Mouse (Mus musculus) liver, embryonic 15.5 days (tissue): ENCODE results near the gene Trabd. TPM values are rescaled to one million over a fixed set of nuclear protein-coding genes. Genes with fewer than 3 reads are reported as not detected.
A peak's percentile ranks its signal among the peaks of the same experiment; 100 is the strongest.

Source experiments
- ATAC-seq: fragments of 200-750 bp; cut with Nextera tagmentation; 2 replicates; pipeline ENCODE4 v1.8.0; 2017; ENCODE audit warnings: moderate number of reproducible peaks, mild to moderate bottlenecking, moderate library complexity; ENCODE audit not compliant: insufficient read depth
- H3K27ac ChIP-seq: fragments of 300-500 bp; sonication (generic); replicated peaks from 2 replicates; pipeline ENCODE4 v1.5.1; 2015; ENCODE audit warnings: mild to moderate bottlenecking, inconsistent platforms
- H3K27me3 ChIP-seq: fragments of 300-500 bp; sonication (generic); 2 replicates; pipeline ENCODE4 v1.6.1; 2015; ENCODE audit warnings: mild to moderate bottlenecking, inconsistent platforms
- H3K36me3 ChIP-seq: fragments of 300-500 bp; sonication (generic); replicated peaks from 2 replicates; pipeline ENCODE4 v1.6.1; 2015; ENCODE audit warnings: moderate library complexity, mild to moderate bottlenecking, inconsistent platforms
- H3K4me1 ChIP-seq: fragments of 300-500 bp; sonication (generic); replicated peaks from 2 replicates; pipeline ENCODE4 v1.6.1; 2015; ENCODE audit warnings: inconsistent platforms
- H3K4me2 ChIP-seq: fragments of 300-500 bp; sonication (generic); 2 replicates; pipeline ENCODE4 v1.6.1; 2015; ENCODE audit warnings: moderate library complexity, mild to moderate bottlenecking, inconsistent platforms
- H3K4me3 ChIP-seq: fragments of 300-500 bp; sonication (generic); replicated peaks from 2 replicates; pipeline ENCODE4 v1.5.1; 2015; ENCODE audit warnings: mild to moderate bottlenecking, inconsistent platforms
- H3K9ac ChIP-seq: fragments of 300-500 bp; sonication (generic); 2 replicates; pipeline ENCODE4 v1.6.1; 2015; ENCODE audit warnings: moderate library complexity, mild to moderate bottlenecking, inconsistent platforms
- H3K9me3 ChIP-seq: fragments of 300-500 bp; sonication (generic); replicated peaks from 2 replicates; pipeline ENCODE4 v1.6.1; 2016; ENCODE audit warnings: inconsistent platforms
- WGBS: fragments of 180-500 bp; shearing (Covaris S2); methylation state at CpG from one replicate; pipeline ENCODE4 v1.1.7; 2015; ENCODE audit warnings: mixed read lengths; ENCODE audit not compliant: insufficient replicate concordance; 5-methylcytosine and 5-hydroxymethylcytosine counted together
- polyA plus RNA-seq: library from polyadenylated mRNA; unstranded; fragments of >200 nt; fragmentation: Nextera tagmentation; extraction: Ambion mirVana; gene quantifications from 2 replicates; pipeline ENCODE4 v1.2.1, GENCODE M21; 2015

The Trabd gene
- polyA plus RNA-seq, 1 experiment from 2014 or later: 19.2 TPM

- WGBS: 4% methylated on average over 36 of the region's 36 CpGs
- Histone ChIP-seq H3K36me3 (peaks cover 5% of the 10 kb centered on the region; the same call in 1 of the 2 replicates), H3K27ac (peak within 1 kb of the TSS; percentile 87)
Measured at GRCm38 (mm10) chr15:89128382-89129350, 53.7 kb downstream of the Trabd start, which contains the start of gene Hdac10. Gene Hdac10 (minus strand): TSS chr15:89128700.

GRCm38 (mm10) chr15:89130245-89130644, 55.3 kb downstream of the Trabd start:
- H3K4me3 ChIP-seq: no peak overlapping the region
- no peak for ATAC-seq
- no peak overlapping the region for H3K4me2 ChIP-seq
- peaks cover 40% of the 10 kb centered on the region for H3K27me3 ChIP-seq
- no peak overlapping the region for H3K27ac ChIP-seq
- no peaks in the 10 kb centered on the region for H3K9me3 ChIP-seq
- no peak overlapping the region for H3K9ac ChIP-seq
- peaks cover 17% of the 10 kb centered on the region for H3K4me1 ChIP-seq
- H3K36me3 ChIP-seq: peaks cover 5% of the 10 kb centered on the region; the same call in 1 of the 2 replicates

More at GRCm38 (mm10) chr15:89128382-89129350, 53.7 kb downstream of the Trabd start, which contains the start of gene Hdac10:
- Histone ChIP-seq H3K27me3 (peaks cover 31% of the 10 kb centered on the region), H3K4me3 (peak within 1 kb of the TSS; percentile 74), H3K4me2 (peak within 1 kb of the TSS; percentile 87), H3K4me1 (peaks cover 21% of the 10 kb centered on the region), H3K9ac (peak within 1 kb of the TSS; percentile 69), H3K9me3 (no peaks in the 10 kb centered on the region)
- ATAC-seq: peak; percentile 84

- H3K36me3 ChIP-seq: no peaks in the 10 kb centered on the region
- peaks cover 51% of the 10 kb centered on the region for H3K27me3 ChIP-seq
- H3K4me1 ChIP-seq: peaks cover 17% of the 10 kb centered on the region
- no peak for ATAC-seq
- no peak overlapping the region for H3K9ac ChIP-seq
- H3K4me2 ChIP-seq: no peak overlapping the region
- no peak overlapping the region for H3K4me3 ChIP-seq
- no peak overlapping the region for H3K27ac ChIP-seq
- WGBS: 22% methylated on average over 3 of the region's 3 CpGs
- H3K9me3 ChIP-seq: no peaks in the 10 kb centered on the region
Measured at GRCm38 (mm10) chr15:89131316-89131715, 56.4 kb downstream of the Trabd start.

Other genes starting within 250 kb of the Trabd start
- gene Pim3, start 212.9 kb upstream of the Trabd start, polyA plus RNA-seq: 22.0 and 34.4 TPM in 2 replicates
- not detected in 2 replicates for gene Ttll8, start 120.7 kb upstream of the Trabd start, polyA plus RNA-seq
- gene Mlc1, start 96.1 kb upstream of the Trabd start, polyA plus RNA-seq: not detected in 2 replicates
- not detected in 2 replicates for gene Mov10l1, start 92.2 kb upstream of the Trabd start, polyA plus RNA-seq
- gene Panx2, start 15.4 kb upstream of the Trabd start, polyA plus RNA-seq: not detected in 2 replicates
- gene Selenoo, start 14.0 kb downstream of the Trabd start, polyA plus RNA-seq: 9.3 and 10.7 TPM in 2 replicates
- gene Tubgcp6, start 48.0 kb downstream of the Trabd start, polyA plus RNA-seq: 6.0 and 7.5 TPM in 2 replicates
- gene Hdac10, start 53.6 kb downstream of the Trabd start, polyA plus RNA-seq: 8.6 and 9.1 TPM in 2 replicates
- 1.4 and 1.5 TPM in 2 replicates for gene Mapk12, start 65.6 kb downstream of the Trabd start, polyA plus RNA-seq
- 0.44 and 0.68 TPM in 2 replicates for gene Mapk11, start 74.5 kb downstream of the Trabd start, polyA plus RNA-seq
- gene Plxnb2, start 105.7 kb downstream of the Trabd start, polyA plus RNA-seq: 22.3 and 30.1 TPM in 2 replicates
- gene Dennd6b, start 121.4 kb downstream of the Trabd start, polyA plus RNA-seq: 3.3 and 3.5 TPM in 2 replicates
- 14.9 and 16.3 TPM in 2 replicates for gene Ppp6r2, start 136.4 kb downstream of the Trabd start, polyA plus RNA-seq
- gene Sbf1, start 240.2 kb downstream of the Trabd start, polyA plus RNA-seq: 21.4 and 28.6 TPM in 2 replicates
- 1.7 and 2.0 TPM in 2 replicates for gene Adm2, start 247.6 kb downstream of the Trabd start, polyA plus RNA-seq